Mouse (Mus musculus): ENCODE results near the gene Fam186b.
"Not testable (repeated sequence)": the region's sequence is repeated elsewhere in the genome, so short reads cannot be mapped to it uniquely, and the experiment has no call there.

Fam186b gene

GRCm38 (mm10) chr15:99262702-99263101, 33.0 kb downstream of the Fam186b start:
- DNase-seq (ENCODE audit: inconsistent age in 2 of 2, low spot score in 1 of 2): no peak

- peak; percentile 85 to 92 for DNase-seq (ENCODE audit: inconsistent age in 2 of 2, low spot score in 1 of 2)
Observed at GRCm38 (mm10) chr15:99259730-99260252, 35.9 kb downstream of the Fam186b start.

- DNase-seq (ENCODE audit: inconsistent age in 2 of 2, low spot score in 1 of 2): no peak
Observed at GRCm38 (mm10) chr15:99259167-99259729, 36.4 kb downstream of the Fam186b start.

- no peak for DNase-seq (ENCODE audit: inconsistent age in 2 of 2, low spot score in 1 of 2)
Observed at GRCm38 (mm10) chr15:99255241-99255749, 40.4 kb downstream of the Fam186b start.

- DNase-seq (ENCODE audit: inconsistent age in 2 of 2, low spot score in 1 of 2): no peak
Observed at GRCm38 (mm10) chr15:99254477-99255005, 41.1 kb downstream of the Fam186b start.

GRCm38 (mm10) chr15:99253772-99254171, 41.9 kb downstream of the Fam186b start:
- no peak for DNase-seq (ENCODE audit: inconsistent age in 2 of 2, low spot score in 1 of 2)

- DNase-seq (ENCODE audit: inconsistent age in 2 of 2, low spot score in 1 of 2): not testable (repeated sequence)
Observed at GRCm38 (mm10) chr15:99253175-99253479, 42.6 kb downstream of the Fam186b start.

- no peak for DNase-seq (ENCODE audit: inconsistent age in 2 of 2, low spot score in 1 of 2)
Observed at GRCm38 (mm10) chr15:99252381-99253174, 43.1 kb downstream of the Fam186b start.

- peak; percentile 98 to 100 for DNase-seq (ENCODE audit: inconsistent age in 2 of 2, low spot score in 1 of 2)
Observed at GRCm38 (mm10) chr15:99251626-99252380, 43.9 kb downstream of the Fam186b start, which contains the start of gene Mcrs1. Gene Mcrs1, minus strand, starts transcription at chr15:99251961.

- DNase-seq (ENCODE audit: inconsistent age in 2 of 2, low spot score in 1 of 2): peak; percentile 48 to 77
Observed at GRCm38 (mm10) chr15:99251111-99251510, 44.6 kb downstream of the Fam186b start.

GRCm38 (mm10) chr15:99249938-99250337, 45.8 kb downstream of the Fam186b start:
- DNase-seq (ENCODE audit: inconsistent age in 2 of 2, low spot score in 1 of 2): peak in 1 of 2 experiments; percentile 31

- no peak for DNase-seq (ENCODE audit: inconsistent age in 2 of 2, low spot score in 1 of 2)
Observed at GRCm38 (mm10) chr15:99248972-99249371, 46.7 kb downstream of the Fam186b start.

- not testable (repeated sequence) for DNase-seq (ENCODE audit: inconsistent age in 2 of 2, low spot score in 1 of 2)
Observed at GRCm38 (mm10) chr15:99246736-99247135, 49.0 kb downstream of the Fam186b start.

GRCm38 (mm10) chr15:99242045-99242444, 53.6 kb downstream of the Fam186b start:
- DNase-seq (ENCODE audit: inconsistent age in 2 of 2, low spot score in 1 of 2): no peak

- peak in 1 of 2 experiments; percentile 36 for DNase-seq (ENCODE audit: inconsistent age in 2 of 2, low spot score in 1 of 2)
Observed at GRCm38 (mm10) chr15:99241249-99241648, 54.4 kb downstream of the Fam186b start.

- DNase-seq (ENCODE audit: inconsistent age in 2 of 2, low spot score in 1 of 2): no peak
Observed at GRCm38 (mm10) chr15:99240129-99240528, 55.6 kb downstream of the Fam186b start.

GRCm38 (mm10) chr15:99238006-99238405, 57.7 kb downstream of the Fam186b start:
- DNase-seq (ENCODE audit: inconsistent age in 2 of 2, low spot score in 1 of 2): no peak

GRCm38 (mm10) chr15:99234326-99235010, 61.2 kb downstream of the Fam186b start:
- no peak for DNase-seq (ENCODE audit: inconsistent age in 2 of 2, low spot score in 1 of 2)

GRCm38 (mm10) chr15:99233719-99234118, 62.0 kb downstream of the Fam186b start:
- DNase-seq (ENCODE audit: inconsistent age in 2 of 2, low spot score in 1 of 2): no peak

GRCm38 (mm10) chr15:99231998-99232397, 63.7 kb downstream of the Fam186b start:
- no peak for DNase-seq (ENCODE audit: inconsistent age in 2 of 2, low spot score in 1 of 2)

- DNase-seq (ENCODE audit: inconsistent age in 2 of 2, low spot score in 1 of 2): no peak
Observed at GRCm38 (mm10) chr15:99226090-99226489, 69.6 kb downstream of the Fam186b start.
